Mouse (Mus musculus): ENCODE results near the gene 6330409D20Rik. TPM values are rescaled to one million over a fixed set of nuclear protein-coding genes. Genes with fewer than 3 reads are reported as not detected.

The 6330409D20Rik gene
- polyA plus RNA-seq, 1 experiment from 2014 or later, result 3.9 TPM

DNA sequence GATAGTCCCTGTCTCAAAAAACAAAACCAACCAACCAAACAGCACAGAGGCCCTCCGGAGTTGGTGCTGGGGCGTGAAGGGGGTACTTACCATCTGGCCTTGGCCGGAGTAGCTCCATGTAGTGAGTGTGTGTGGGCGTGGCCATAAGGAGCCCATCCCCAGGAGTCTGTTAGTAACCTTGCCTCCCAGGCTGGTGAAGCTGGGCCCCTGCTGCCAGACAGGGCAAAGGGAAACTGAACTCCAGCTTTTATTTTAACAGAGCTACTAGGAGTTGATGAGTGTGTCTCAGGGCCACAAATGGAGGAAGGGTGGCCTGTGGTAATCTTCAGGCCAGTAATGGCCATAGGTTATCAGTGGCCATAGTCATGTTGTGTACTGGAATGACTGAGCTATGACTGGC lies 6.3 kb downstream of the 6330409D20Rik start:
- Histone ChIP-seq H3K9ac (replicated peaks; ENCODE audit: low read depth, low read length) (no peak overlapping the region), H3K27me3 (ENCODE audit: control insufficient read depth, insufficient read depth, low read length) (no peaks in the 10 kb centered on the region), H3K4me3 (ENCODE audit: low read depth, low read length) (no peak overlapping the region), H3K36me3 (ENCODE audit: control insufficient read depth, insufficient read depth, low read length) (no peaks in the 10 kb centered on the region), H3K4me1 (ENCODE audit: control insufficient read depth, insufficient read depth, low read length) (no peaks in the 10 kb centered on the region), H3K9me3 (ENCODE audit: control insufficient read depth, low read length) (no peaks in the 10 kb centered on the region), H3K4me2 (ENCODE audit: low read depth, low read length) (no peak overlapping the region), H3K27ac (ENCODE audit: low read depth, low read length) (no peak overlapping the region)
- 53% methylated on average over 4 of the region's 4 CpGs for WGBS
- ATAC-seq (ENCODE audit: low read depth), result no peak

GRCm38 (mm10) chr2:32732695-32733094 lies 8.1 kb downstream of the 6330409D20Rik start:
- no peak overlapping the region for H3K9ac ChIP-seq (replicated peaks; ENCODE audit: low read depth, low read length)
- H3K36me3 ChIP-seq (ENCODE audit: control insufficient read depth, insufficient read depth, low read length), result no peaks in the 10 kb centered on the region
- 76% methylated on average over 6 of the region's 6 CpGs for WGBS
- ATAC-seq (ENCODE audit: low read depth), result no peak
- H3K27ac ChIP-seq (ENCODE audit: low read depth, low read length), result no peak overlapping the region
- no peaks in the 10 kb centered on the region for H3K4me1 ChIP-seq (ENCODE audit: control insufficient read depth, insufficient read depth, low read length)
- no peaks in the 10 kb centered on the region for H3K9me3 ChIP-seq (ENCODE audit: control insufficient read depth, low read length)
- H3K4me2 ChIP-seq (ENCODE audit: low read depth, low read length), result no peak overlapping the region
- H3K27me3 ChIP-seq (ENCODE audit: control insufficient read depth, insufficient read depth, low read length), result no peaks in the 10 kb centered on the region
- H3K4me3 ChIP-seq (ENCODE audit: low read depth, low read length), result no peak overlapping the region

- Histone ChIP-seq H3K4me2 (ENCODE audit: low read depth, low read length) (no peak overlapping the region), H3K27ac (ENCODE audit: low read depth, low read length) (no peak overlapping the region), H3K4me3 (ENCODE audit: low read depth, low read length) (no peak overlapping the region), H3K9me3 (ENCODE audit: control insufficient read depth, low read length) (no peaks in the 10 kb centered on the region), H3K36me3 (ENCODE audit: control insufficient read depth, insufficient read depth, low read length) (no peaks in the 10 kb centered on the region), H3K9ac (replicated peaks; ENCODE audit: low read depth, low read length) (no peak overlapping the region), H3K4me1 (ENCODE audit: control insufficient read depth, insufficient read depth, low read length) (peaks cover 4% of the 10 kb centered on the region; the same call in 1 of the 2 replicates), H3K27me3 (ENCODE audit: control insufficient read depth, insufficient read depth, low read length) (no peaks in the 10 kb centered on the region)
- 75% methylated on average over 4 of the region's 4 CpGs for WGBS
- no peak for ATAC-seq (ENCODE audit: low read depth)
Observed at GRCm38 (mm10) chr2:32731911-32732310, 8.9 kb downstream of the 6330409D20Rik start.

GRCm38 (mm10) chr2:32730854-32731253 lies 10.0 kb downstream of the 6330409D20Rik start:
- Histone ChIP-seq H3K4me2 (ENCODE audit: low read depth, low read length) (peak overlapping the region; percentile 1; the same call in 1 of the 2 replicates), H3K27me3 (ENCODE audit: control insufficient read depth, insufficient read depth, low read length) (no peaks in the 10 kb centered on the region), H3K27ac (ENCODE audit: low read depth, low read length) (no peak overlapping the region), H3K36me3 (ENCODE audit: control insufficient read depth, insufficient read depth, low read length) (no peaks in the 10 kb centered on the region), H3K4me3 (ENCODE audit: low read depth, low read length) (no peak overlapping the region), H3K9ac (replicated peaks; ENCODE audit: low read depth, low read length) (no peak overlapping the region), H3K9me3 (ENCODE audit: control insufficient read depth, low read length) (no peaks in the 10 kb centered on the region), H3K4me1 (ENCODE audit: control insufficient read depth, insufficient read depth, low read length) (peaks cover 4% of the 10 kb centered on the region; the same call in 1 of the 2 replicates)
- no peak for ATAC-seq (ENCODE audit: low read depth)
- 40% methylated on average over 11 of the region's 11 CpGs for WGBS

DNA sequence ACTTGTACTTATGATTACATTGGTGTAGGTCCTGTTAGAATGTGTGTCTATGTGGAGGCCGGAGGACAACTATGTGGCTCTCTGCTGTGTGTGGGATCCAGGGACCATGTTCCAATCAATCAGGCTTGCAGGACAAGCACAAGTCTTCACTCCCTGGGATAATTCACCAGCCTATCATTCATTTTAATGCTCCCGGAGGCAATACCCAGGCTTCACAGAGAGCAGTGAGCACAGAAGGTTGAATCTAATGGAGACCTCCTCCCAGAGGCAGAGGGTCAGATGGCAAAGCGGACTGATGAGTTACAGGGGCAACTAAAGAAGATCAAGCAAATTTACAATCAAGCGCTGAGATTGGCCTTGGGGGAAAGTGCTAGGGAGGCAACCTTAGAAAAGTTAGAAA lies 11.3 kb downstream of the 6330409D20Rik start:
- Histone ChIP-seq H3K4me2 (ENCODE audit: low read depth, low read length) (no peak overlapping the region), H3K36me3 (ENCODE audit: control insufficient read depth, insufficient read depth, low read length) (no peaks in the 10 kb centered on the region), H3K27ac (ENCODE audit: low read depth, low read length) (no peak overlapping the region), H3K4me3 (ENCODE audit: low read depth, low read length) (no peak overlapping the region), H3K9me3 (ENCODE audit: control insufficient read depth, low read length) (no peaks in the 10 kb centered on the region), H3K9ac (replicated peaks; ENCODE audit: low read depth, low read length) (no peak overlapping the region), H3K27me3 (ENCODE audit: control insufficient read depth, insufficient read depth, low read length) (no peaks in the 10 kb centered on the region), H3K4me1 (ENCODE audit: control insufficient read depth, insufficient read depth, low read length) (peaks cover 4% of the 10 kb centered on the region; the same call in 1 of the 2 replicates)
- no peak for ATAC-seq (ENCODE audit: low read depth)
- WGBS, result 66% methylated on average over 4 of the region's 4 CpGs

DNA sequence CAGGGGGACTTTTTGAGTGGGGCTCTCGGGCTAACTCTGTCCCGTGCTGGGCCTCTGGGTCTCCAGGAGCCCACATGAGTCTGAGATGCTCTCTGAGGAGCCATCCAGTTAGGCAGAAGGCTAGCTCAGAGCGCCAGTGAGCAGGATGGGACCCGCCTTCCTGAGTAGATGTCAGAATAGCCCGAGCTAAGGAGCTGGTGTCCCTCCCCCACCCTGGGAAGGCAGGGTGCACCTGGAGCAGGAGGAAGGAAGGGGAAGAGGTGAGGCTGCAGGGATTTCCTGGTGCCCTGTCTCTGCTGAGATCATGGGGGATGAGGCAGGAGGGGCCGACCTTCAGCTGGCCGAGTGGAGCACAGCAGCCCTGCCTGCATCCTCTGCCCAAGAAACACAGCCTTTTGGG lies 12.4 kb downstream of the 6330409D20Rik start:
- Histone ChIP-seq H3K27me3 (ENCODE audit: control insufficient read depth, insufficient read depth, low read length) (no peaks in the 10 kb centered on the region), H3K36me3 (ENCODE audit: control insufficient read depth, insufficient read depth, low read length) (no peaks in the 10 kb centered on the region), H3K9me3 (ENCODE audit: control insufficient read depth, low read length) (no peaks in the 10 kb centered on the region), H3K4me2 (ENCODE audit: low read depth, low read length) (peak overlapping the region; percentile 42; the same call in 1 of the 2 replicates), H3K27ac (ENCODE audit: low read depth, low read length) (no peak overlapping the region), H3K4me1 (ENCODE audit: control insufficient read depth, insufficient read depth, low read length) (peaks cover 4% of the 10 kb centered on the region; the same call in 1 of the 2 replicates), H3K4me3 (ENCODE audit: low read depth, low read length) (no peak overlapping the region), H3K9ac (replicated peaks; ENCODE audit: low read depth, low read length) (no peak overlapping the region)
- ATAC-seq (ENCODE audit: low read depth), result no peak
- WGBS, result 43% methylated on average over 7 of the region's 7 CpGs

GRCm38 (mm10) chr2:32727435-32727834 lies 13.4 kb downstream of the 6330409D20Rik start:
- under 1% methylated on average over 16 of the region's 16 CpGs for WGBS
- Histone ChIP-seq H3K27ac (ENCODE audit: low read depth, low read length) (0 out of 2 replicates have a peak overlapping the region, but pooled peaks have one; percentile 2), H3K4me1 (ENCODE audit: control insufficient read depth, insufficient read depth, low read length) (peaks cover 4% of the 10 kb centered on the region; the same call in 1 of the 2 replicates), H3K4me3 (ENCODE audit: low read depth, low read length) (peak overlapping the region; percentile 22), H3K36me3 (ENCODE audit: control insufficient read depth, insufficient read depth, low read length) (no peaks in the 10 kb centered on the region), H3K4me2 (ENCODE audit: low read depth, low read length) (peak overlapping the region; percentile 42), H3K27me3 (ENCODE audit: control insufficient read depth, insufficient read depth, low read length) (no peaks in the 10 kb centered on the region), H3K9me3 (ENCODE audit: control insufficient read depth, low read length) (no peaks in the 10 kb centered on the region), H3K9ac (replicated peaks; ENCODE audit: low read depth, low read length) (peak overlapping the region; percentile 28; the same call in 1 of the 2 replicates)
- peak; percentile 94 for ATAC-seq (ENCODE audit: low read depth)

GRCm38 (mm10) chr2:32724832-32725790 lies 15.7 kb downstream of the 6330409D20Rik start:
- H3K36me3 ChIP-seq (ENCODE audit: control insufficient read depth, insufficient read depth, low read length), result no peaks in the 10 kb centered on the region

GRCm38 (mm10) chr2:32724149-32724548 lies 16.7 kb downstream of the 6330409D20Rik start:
- ATAC-seq (ENCODE audit: low read depth), result no peak
- Histone ChIP-seq H3K9ac (replicated peaks; ENCODE audit: low read depth, low read length) (no peak overlapping the region), H3K4me2 (ENCODE audit: low read depth, low read length) (no peak overlapping the region), H3K27me3 (ENCODE audit: control insufficient read depth, insufficient read depth, low read length) (no peaks in the 10 kb centered on the region), H3K4me3 (ENCODE audit: low read depth, low read length) (no peak overlapping the region), H3K27ac (ENCODE audit: low read depth, low read length) (no peak overlapping the region), H3K9me3 (ENCODE audit: control insufficient read depth, low read length) (no peaks in the 10 kb centered on the region), H3K4me1 (ENCODE audit: control insufficient read depth, insufficient read depth, low read length) (peaks cover 4% of the 10 kb centered on the region; the same call in 1 of the 2 replicates), H3K36me3 (ENCODE audit: control insufficient read depth, insufficient read depth, low read length) (no peaks in the 10 kb centered on the region)
- WGBS, result 82% methylated on average over 4 of the region's 4 CpGs

More at GRCm38 (mm10) chr2:32724832-32725790, 15.7 kb downstream of the 6330409D20Rik start:
- WGBS, result 79% methylated on average over 16 of the region's 16 CpGs
- H3K27me3 ChIP-seq (ENCODE audit: control insufficient read depth, insufficient read depth, low read length), result no peaks in the 10 kb centered on the region
- no peak overlapping the region for H3K9ac ChIP-seq (replicated peaks; ENCODE audit: low read depth, low read length)
- no peak for ATAC-seq (ENCODE audit: low read depth)
- H3K4me1 ChIP-seq (ENCODE audit: control insufficient read depth, insufficient read depth, low read length), result peaks cover 4% of the 10 kb centered on the region; the same call in 1 of the 2 replicates
- no peak overlapping the region for H3K4me2 ChIP-seq (ENCODE audit: low read depth, low read length)
- H3K9me3 ChIP-seq (ENCODE audit: control insufficient read depth, low read length), result no peaks in the 10 kb centered on the region
- no peak overlapping the region for H3K27ac ChIP-seq (ENCODE audit: low read depth, low read length)
- no peak overlapping the region for H3K4me3 ChIP-seq (ENCODE audit: low read depth, low read length)
